Mouse (Mus musculus): Measurements from ENCODE around the gene Cpne7.
A peak's percentile ranks its signal among the peaks of the same experiment; 100 is the strongest.
"Not testable (repeated sequence)": the region's sequence is repeated elsewhere in the genome, so short reads cannot be mapped to it uniquely, and the experiment has no call there.

The Cpne7 gene

DNA sequence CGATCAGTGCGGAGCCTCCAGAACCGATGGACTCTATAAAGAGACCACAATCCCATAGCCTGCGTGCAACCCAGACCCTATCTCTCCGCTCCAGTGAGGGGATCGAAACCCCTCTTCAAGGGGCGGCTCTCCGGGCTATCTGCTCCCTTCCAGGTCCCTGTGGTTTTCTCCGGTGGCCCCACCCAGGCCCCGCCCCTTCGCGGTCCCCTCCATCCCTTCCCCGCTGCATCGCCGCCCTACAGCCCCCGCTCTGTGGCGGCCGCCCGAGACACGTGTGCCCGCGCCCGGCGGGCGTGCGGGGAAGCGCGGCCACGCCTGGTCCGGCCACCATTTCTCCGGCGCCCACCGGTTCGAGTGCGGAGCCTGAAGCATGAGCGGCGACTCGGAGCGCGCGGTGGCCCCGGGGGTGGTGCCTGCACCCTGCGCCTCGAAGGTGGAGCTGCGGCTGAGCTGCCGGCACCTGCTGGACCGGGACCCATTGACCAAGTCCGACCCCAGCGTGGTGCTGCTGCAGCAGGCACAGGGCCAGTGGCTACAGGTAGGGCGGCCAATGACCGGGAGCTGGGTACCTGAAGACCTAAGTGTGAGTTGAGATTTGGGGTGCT, at the start of gene Cpne7:
Gene Cpne7, plus strand, starts transcription at position 248 of the 605 bp plus-strand sequence.
- no peak for DNase-seq

DNA sequence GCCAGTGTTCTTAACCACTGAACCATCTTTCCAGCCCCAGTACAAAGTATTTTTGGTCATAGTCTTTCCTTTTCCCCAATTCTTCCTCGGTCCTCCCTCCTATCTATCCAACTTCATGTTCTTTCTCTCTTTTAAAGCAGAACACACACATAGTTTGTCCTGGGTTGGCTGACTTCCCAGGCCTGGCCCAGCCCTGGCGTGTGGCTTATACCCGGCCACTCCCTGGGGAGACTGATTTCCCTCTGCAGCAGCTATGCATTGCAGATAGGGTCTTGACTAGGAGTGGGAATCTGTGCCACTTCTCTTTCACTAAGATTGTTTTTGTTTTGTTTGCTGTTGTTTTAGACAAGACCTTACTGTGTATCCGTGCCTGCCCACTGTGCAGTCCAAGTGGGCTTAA, 46.0 kb upstream of the Cpne7 start:
- no peak for DNase-seq

DNA sequence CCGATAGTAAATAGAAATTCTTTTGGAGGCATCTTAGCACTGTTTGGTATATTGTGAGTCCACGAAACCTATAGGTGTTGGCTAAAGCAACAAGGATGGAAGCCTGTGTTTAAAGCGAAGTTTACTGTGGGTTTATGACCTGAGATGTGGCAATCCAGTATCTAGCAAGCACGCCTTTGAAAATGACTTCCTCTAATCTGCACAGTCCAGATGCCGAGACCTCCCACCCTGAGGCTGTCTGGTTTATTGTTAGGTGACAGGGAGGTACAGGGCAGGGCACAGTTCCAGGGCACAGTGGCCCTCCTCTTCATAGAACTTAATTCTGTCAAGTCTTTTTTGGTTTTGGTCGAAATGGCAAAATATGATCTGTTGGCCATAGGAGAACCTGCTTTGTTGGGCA, 40.0 kb upstream of the Cpne7 start:
- no peak for DNase-seq

DNA sequence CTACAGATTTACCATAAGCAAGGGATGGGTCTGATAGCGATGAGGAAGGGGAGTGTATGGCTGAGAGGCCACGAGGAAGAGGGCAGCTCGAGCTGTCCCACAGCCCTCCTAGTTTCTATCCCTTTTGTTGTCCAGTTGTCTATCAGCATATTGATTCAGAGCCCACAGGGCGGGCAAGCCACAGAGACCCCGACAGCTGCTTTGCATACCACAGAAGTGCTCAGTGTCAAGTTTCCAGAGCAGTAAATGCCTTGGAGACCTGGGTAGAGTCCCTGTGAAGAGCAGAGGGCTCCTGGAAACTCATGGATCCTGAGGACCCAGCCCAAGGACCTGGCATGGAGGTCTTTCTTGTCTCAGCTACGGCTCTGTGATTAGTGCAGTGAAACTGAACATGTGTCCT, 34.2 kb upstream of the Cpne7 start:
- DNase-seq: no peak

DNA sequence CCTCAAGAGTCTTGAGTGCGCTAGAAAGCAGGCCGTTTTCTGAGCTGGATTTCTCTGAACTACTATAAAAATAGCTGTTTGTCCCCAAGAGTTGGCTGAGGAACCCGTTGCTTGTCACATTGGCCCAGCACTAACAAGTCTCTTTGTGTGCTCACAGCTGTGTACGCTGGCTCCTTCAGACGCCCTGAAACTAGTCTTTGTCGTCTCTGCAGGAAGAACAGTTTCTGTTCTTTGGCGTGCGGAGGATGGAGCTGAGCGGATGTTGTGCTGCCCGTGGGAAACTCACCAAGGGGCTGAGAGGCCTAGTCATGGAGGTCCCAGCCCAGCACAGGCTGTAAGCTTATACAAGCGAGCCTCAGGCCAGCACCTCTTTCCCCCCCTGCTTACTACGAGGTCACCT, 33.6 kb upstream of the Cpne7 start:
- peak; percentile 53 for DNase-seq

DNA sequence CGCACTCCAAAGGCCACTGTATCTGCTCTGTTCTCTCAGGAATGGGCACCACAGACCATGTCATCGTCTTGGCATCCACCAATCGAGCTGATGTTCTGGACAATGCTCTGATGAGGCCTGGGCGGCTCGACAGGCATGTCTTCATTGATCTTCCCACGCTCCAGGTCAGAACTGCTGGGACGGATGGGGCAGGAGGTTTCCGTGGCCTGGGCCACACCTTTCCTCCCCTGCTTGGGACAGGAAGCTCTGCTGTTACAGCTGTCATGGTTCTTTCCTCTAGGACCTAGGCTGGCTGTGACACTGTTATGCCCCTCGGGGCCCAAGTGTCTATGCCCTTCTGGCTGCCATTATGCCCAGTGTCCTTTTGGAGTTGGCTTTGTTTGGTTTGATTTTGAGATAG, 29.9 kb upstream of the Cpne7 start:
- no peak for DNase-seq

DNA sequence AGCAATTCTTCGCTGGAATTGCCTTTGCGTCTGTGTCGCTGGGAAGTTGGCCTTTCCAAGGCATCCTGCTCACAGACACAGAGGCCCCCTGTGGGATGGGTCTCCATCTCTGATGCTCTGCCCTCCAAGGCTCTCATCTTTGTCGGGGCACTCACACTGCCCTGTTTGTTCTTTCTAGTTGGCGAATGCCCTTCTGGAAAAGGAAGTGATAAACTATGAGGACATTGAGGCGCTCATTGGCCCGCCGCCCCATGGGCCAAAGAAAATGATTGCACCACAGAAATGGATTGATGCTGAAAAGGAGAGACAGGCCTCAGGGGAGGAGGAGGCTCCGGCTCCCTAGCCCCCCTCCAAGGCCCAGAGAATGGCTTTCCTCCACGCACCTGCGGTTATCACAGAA, 20.0 kb upstream of the Cpne7 start:
- DNase-seq: no peak

DNA sequence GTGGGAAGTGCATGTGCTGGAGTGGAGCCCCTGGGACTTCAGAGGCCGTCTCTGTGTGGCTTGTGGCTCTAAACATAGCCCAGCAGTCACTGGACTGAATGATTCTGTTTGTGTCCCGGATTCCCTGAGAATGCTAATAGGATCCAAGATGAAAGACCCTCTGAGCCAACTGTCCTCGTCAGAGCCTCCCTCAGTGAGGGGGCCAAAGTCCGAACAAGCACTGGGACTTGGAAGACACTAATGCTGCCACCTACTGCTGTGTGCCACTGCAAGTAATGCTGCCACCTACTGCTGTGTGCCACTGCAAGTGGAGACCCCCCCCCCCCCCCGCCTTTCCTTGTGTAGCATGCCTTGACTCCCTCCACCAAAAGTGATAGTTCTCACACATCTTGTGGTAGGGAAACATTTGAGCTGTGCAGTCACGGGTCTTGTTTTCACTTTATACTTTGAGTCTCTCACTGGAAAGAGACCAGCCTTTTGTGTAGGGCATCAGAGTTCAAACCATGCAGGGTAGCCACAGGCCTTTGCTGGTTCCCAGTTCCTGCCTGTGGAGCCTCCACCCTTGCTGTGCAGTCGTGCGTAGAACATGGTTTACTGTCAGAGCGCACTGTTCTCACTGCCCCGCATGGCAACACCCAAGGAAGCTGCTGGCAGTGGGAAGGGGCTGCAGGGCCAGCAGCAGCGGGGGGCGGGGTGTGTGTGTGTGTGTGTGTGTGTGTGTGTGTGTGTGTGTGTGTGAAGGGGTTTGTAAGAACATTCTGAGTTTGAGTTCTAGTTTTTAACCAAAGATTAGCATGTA, 19.2 kb upstream of the Cpne7 start:
- peak; percentile 52 for DNase-seq

DNA sequence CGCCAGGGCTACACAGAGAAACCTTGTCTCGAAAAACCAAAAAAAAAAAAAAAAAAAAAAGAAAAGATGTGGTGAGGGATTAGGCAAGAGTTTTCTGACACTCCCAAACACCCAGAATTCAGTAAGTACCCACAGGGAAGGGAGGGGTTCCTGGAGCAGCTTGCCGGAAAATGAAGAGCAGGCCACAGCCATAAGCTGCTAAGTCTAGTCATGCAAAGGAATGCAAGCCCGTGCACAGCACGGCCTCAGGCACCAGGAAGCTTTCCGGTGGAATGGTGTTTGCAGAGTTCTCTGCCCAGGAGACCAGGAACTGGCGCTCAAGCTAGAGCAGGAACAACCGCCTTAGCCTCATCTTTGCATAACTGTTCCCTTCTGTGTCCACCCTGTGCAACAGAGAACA, 16.9 kb upstream of the Cpne7 start:
- no peak for DNase-seq

DNA sequence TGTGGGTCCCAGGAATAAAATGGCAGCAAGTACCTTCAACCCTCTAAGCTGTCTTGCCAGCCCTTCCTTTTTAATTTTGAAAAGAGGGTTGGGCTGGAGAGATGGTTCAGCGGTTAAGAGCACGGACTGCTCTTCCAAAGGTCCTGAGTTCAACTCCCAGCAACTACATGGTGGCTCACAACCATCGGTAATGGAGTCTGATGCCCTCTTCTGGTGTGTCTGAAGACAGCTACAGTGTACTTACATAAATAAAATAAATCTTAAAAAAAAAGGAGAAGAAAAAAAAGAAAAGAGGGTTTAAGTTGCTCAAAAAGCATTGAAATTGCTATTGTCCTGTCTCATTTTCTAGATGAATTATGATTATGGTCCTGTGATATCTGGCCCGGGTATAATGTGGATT, 15.9 kb upstream of the Cpne7 start:
- DNase-seq: no peak

DNA sequence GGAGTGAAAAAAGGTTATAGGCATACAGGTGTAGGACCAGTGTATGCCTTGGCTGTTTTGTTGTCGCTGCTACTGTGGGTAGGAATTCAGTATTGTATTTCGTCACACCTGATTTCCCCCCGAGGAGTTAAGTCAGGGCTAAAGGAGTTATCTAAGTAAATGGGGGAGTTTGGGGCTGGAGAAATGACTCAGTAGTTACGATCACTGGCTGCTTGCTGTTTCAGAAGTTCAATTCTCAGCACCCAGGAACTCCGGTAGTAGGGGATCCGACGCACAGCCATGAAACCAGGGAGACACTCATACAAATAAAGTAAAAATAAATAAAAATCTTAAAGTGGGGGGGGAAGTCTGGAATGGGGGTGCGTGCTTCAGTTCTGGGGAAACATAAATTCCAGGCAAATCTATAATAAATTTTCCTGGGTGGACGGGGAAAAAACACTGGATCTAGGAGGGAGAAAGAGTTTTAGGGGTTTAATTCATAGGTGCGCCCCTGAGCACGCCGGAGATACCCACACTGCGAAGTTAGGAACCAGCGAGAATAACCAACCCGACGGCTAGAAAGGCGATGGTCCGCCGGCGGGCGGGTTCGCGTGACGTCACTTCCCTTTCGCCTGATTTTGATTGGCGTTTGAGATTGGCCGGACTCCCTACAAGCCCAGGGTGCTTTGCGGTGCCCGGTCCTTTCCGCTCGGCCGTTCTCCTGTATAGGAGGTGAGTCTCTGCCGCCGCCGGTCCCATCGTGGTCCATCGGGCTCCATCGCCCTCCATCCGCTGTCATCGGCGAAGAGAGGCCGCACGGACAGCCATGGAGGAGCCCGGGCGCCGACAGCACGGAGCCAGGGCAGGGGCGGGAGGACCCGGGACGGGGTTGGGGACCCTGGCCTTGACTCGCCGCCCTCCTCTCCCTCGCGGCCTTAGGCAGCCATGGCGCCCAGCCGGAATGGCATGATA, 15.2 kb upstream of the Cpne7 start, which contains the start of gene Rpl13:
Gene Rpl13, plus strand, starts transcription at position 616 of the 951 bp plus-strand sequence.
- peak; percentile 97 for DNase-seq

DNA sequence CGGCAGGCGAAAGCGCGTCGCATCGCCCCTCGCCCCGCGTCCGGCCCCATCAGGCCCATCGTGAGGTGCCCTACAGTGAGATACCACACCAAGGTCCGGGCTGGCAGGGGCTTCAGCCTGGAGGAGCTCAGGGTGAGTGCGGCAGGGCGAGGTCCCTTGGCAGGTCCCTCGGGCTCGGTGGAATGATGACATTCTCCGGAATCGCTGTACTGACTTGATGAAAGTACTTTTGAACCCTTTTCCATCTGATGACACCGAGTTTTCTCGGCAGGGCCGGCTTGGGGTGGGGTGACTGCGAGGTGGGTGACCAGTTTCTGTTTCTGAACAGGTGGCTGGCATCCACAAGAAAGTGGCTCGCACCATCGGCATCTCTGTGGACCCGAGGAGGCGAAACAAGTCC, 14.3 kb upstream of the Cpne7 start:
- DNase-seq: not testable (repeated sequence)

DNA sequence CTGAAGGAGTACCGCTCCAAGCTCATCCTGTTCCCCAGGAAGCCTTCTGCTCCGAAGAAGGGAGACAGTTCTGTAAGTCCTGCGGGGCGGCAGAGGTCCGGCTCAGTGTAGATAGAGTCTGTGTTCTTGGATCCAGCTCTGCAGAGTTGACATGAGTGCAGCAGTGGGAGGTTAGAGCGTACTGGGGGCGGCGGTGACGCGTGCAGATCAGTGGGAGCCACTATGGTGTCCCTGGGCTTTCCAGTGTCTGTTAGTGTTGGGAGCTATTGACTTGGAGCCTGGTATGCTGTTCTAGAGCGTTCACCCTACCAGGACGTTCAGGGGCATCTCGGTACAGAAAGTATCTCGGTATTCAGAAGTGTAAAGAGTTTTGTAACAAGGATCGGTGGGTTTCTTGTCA, 13.9 kb upstream of the Cpne7 start:
- no peak for DNase-seq

DNA sequence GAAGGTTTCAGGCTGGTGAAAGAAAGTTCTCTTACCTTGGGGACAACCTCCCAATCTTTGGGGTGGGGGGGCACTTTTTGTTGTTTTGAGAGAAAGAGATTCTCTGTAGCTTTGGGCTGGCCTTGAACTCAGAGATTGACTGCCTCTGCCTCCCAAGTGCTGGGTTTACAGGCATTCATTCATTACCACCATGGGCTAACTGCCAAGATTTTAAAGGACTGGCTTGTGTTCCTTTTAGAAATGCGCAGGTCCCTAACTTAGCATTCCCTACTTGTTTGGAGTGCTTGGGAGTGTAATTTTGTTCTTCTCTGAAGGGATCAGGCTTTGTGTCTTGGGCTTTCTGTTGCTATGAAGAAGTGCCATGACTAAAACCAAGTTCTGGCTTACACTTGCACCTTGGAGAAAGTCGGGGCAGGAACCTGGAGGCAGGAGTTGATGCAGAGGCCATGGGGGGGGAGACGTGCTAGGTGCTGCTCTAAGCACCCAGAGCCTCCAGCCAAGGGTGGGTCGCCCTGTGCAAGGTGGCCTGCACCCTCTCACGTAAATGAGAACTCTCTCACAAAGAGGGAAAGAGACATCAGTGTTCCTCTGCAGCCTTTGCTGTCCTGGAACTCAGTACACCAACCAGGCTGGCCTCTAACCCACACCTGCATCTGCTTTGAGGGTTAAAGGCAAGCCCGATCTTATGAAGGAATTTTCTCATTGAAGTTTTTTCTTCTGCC, 13.0 kb upstream of the Cpne7 start:
- DNase-seq: no peak

DNA sequence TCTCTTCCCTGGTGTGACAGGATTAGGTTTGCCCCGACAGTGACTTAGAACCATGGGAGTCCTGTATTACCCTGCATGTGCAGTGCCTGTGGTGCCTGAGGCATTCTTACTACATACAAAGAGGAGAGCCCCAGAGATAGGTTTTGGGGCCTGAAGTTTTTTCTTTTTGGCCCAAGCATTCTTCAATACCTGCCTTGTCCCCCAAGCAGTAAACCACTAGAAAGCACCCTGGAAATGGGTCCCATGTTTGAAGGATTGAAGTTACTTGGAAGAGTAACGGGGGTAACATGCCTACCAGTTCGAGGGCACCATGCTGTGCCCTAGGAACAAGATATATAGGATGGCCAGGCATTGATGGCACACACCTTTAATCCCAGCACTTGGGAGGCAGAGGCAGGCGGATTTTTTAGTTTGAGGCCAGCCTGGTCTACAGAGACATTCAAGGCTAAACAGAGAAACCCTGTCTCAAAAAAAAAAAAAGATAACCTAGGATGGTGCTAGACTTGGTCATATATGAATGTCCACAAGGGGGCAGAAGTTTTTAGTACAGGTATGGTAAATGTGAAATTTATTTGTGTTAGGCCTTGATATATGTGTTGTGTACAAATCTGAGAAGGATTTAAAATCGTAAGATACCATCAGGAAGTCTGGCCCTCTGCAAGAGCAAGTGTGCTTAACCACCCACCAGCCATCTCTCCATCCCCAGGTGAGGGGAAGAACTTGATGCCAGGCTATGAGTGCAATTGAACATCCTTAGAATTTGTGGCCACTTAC, 11.4 kb upstream of the Cpne7 start:
- DNase-seq: no peak

DNA sequence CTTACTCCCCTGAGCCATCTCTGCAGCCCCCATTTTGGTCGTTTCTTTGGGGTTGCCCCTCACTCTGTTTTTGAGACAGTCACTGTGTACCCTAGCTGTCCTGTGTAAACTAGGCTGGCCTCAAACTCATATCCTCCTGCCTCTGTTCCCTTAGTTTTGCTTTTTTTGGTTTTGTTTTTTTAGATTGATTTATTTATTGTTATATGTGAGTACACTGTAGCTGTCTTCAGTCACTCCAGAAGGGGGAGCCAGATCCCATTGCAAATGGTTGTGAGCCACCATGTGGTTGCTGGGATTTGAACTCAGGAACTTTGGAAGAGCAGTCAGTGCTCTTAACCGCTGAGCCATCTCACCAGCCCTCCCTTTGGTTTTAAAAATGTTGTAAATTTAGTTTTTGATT, 10.6 kb upstream of the Cpne7 start:
- no peak for DNase-seq

DNA sequence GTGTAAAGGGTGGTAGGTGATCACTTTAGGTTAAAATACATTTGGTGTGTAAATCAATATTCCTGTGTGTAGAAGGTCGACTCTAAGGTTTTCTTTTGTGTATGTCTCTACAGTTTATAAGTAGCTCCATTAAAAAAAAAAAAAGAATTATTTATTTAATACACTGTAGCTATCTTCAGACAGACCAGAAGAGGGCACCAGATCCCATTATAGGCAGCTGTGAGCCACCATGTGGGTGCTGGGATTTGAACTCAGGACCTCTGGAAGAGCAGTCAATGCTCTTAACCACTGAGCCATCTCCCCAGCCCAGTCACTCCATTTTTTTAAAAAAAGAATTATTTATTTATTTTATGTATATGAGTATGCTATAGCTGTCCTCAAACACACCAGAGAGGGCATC, 9.2 kb upstream of the Cpne7 start:
- no peak for DNase-seq

DNA sequence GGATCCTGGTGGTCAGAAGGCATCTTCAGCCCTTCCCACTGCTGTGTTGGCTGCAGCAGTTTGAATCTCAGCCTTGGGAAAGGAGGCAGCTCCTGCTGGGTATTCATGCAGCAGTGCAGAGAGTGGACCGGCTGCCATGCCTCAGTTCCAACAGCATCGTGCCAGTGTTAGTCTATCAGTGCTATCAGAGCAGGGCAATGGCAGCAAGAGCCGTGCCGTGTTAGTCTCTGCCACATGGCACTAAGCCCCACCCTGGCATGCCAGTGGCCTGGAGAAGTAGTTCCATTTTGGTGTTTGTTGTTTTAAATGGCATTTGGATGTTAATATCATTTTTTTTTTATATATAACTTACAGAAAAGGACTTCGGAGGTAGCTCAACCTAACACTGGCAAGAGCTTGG, 8.2 kb upstream of the Cpne7 start:
- no peak for DNase-seq

DNA sequence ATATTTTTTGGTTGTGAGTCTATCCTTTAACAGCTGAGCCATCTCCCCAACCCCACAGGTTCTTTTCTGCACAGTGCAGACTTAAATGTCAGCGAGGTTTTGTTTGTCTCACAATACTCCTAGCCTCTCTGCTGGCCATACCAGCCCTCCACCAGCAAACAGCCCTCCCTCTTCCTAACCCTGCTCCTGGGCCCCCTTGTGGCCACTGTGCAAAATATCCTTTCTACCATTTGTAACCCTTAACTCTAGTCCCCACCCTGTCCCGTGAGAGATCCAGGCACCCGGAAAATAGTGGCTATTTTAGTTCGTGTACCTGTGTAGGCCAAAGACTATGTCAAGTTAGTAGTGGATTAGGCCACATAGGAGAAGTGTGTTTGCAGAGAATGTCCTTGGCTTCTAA, 6.5 kb upstream of the Cpne7 start:
- no peak for DNase-seq

DNA sequence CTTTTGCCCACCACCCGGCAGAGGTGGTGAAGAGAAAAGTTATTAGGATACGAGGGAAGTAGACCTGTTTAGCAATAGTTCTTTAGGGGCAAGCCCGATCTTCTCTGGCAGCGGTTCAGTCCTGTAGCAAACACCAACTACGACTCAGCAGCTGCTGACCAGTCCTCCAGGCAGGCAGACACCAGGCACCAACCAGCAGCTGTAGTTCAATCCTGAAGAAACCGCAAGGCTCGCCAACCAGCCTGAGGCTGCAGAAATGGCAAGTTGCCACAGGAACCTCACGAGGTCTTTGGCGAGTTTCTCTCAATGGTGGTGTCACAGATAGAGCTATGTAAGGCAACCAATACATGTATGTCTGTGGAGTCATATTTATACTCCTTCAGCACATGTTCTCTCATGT, 4.3 kb upstream of the Cpne7 start:
- DNase-seq: no peak

DNA sequence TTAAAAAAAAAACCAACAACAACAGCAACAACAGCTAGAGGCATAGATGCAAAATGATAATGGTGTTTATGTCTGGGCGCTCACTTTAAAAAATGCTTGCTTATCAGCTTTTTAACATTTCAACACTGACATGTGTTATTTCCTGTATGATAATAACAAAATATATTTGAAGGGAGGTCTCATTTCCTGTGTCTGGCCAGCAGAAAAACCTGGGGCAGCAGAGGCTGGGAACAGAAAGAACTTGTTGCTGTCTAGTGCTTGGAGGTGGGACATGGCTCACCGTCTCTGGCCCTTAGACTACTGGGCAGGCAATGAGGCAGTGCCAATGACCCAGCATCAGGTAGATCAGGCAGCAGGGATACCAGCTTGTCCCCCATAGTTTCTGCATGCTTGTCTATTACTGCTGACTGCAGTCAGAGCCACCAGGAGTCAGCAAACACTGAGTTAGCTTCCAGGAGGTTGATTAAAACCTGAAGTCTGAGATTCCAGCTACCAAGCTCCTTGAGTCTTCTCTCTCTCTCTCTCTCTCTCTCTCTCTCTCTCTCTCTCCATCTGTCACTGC, 3.2 kb upstream of the Cpne7 start:
- DNase-seq: no peak

DNA sequence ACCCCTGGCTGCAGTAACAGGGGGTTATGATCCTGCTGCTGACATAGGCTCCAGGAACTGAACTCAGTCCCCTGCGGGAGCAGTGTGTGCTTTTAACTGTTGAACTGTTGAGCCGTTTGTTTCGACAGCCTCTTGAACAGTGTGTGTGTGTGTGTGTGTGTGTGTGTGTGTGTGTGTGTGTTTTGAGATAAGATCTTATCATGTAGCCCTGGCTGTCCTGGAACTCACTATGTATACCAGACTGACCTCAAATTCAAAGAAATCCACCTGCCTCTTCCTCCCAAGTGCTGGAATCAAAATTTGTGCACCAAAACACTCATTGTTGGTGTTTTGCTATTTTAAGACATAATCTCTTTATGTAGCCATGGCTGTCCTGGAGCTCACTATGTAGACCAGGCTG, 2.5 kb upstream of the Cpne7 start:
- DNase-seq: no peak

Measured in right cerebral cortex, adult 18-20 months (tissue).